ENCODE assay signal across 7 mouse cellular contexts in the genomic region with DNA sequence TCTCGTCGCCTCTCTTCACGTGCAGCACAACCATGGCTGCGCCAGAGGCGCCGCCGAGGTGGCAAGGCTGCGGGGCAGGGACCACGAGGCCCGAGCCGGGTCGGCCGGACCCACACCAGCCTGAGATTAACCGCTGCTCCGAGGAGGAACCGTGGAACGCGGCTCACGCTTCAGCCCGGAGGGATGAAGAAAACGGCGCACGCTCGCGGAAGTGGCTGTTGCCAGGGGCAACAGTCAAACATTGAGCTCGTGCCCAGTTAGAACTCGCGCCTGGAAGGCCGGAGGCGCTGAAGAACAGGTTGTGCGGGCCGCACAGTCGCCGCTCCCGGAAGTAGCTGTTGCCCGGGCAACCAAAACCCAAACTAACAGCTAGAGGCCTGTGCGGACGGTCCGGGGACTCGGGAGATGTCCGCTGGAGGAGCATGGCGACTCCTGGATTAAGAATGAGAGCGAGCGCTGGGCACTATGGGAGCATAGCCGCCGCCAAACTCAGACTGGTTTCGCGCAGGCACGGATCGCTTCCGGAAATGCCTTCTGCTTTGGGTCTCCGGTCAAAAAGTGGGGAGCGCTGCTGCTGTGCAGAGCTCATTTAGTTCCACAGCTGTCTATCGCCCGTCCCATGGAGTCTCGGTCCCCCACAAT. TPM values are rescaled to one million over a fixed set of nuclear protein-coding genes. Genes with fewer than 3 reads are reported as not detected.
DNase-seq lines count a peak whose midpoint lies in the region; ATAC-seq and TF ChIP-seq lines count a peak whose summit lies in the region.

TSS of gene Cfap298 (minus strand) at position 428 of the 642 bp plus-strand sequence.

- H3K36me3 ChIP-seq in embryonic facial prominence, embryonic 10.5 days (replicated peaks): peaks cover 20% of the 10 kb centered on the region
- peaks cover 9% of the 10 kb centered on the region for H3K36me3 ChIP-seq in intestine, postnatal 0 days (ENCODE audit: control insufficient read depth, insufficient read depth)
- H3K36me3 ChIP-seq in midbrain, embryonic 12.5 days: peaks cover 9% of the 10 kb centered on the region
- H3K36me3 ChIP-seq in small intestine, adult 2 months (ENCODE audit: control insufficient read depth, insufficient read depth, low read length): peaks cover 8% of the 10 kb centered on the region

- TF ChIP-seq POLR2A in small intestine, adult 2 months (IDR thresholded peaks at IDR 0.05; ENCODE audit: low read depth, low read length): peak; percentile 56

- H3K9me3 ChIP-seq in embryonic facial prominence, embryonic 10.5 days: no peaks in the 10 kb centered on the region
- H3K9me3 ChIP-seq in intestine, postnatal 0 days (ENCODE audit: control insufficient read depth): no peaks in the 10 kb centered on the region
- no peaks in the 10 kb centered on the region for H3K9me3 ChIP-seq in midbrain, embryonic 12.5 days

- peak within 1 kb of the TSS; percentile 83 for H3K4me2 ChIP-seq in intestine, postnatal 0 days (replicated peaks; ENCODE audit: low read depth)
- peak within 1 kb of the TSS; percentile 87 for H3K4me2 ChIP-seq in midbrain, embryonic 12.5 days (replicated peaks)

- no peaks in the 10 kb centered on the region for H3K27me3 ChIP-seq in embryonic facial prominence, embryonic 10.5 days (replicated peaks; ENCODE audit: low read depth, poor library complexity, severe bottlenecking)
- no peaks in the 10 kb centered on the region for H3K27me3 ChIP-seq in intestine, postnatal 0 days (replicated peaks; ENCODE audit: control insufficient read depth, insufficient read depth, low read length)
- H3K27me3 ChIP-seq in midbrain, embryonic 12.5 days: no peaks in the 10 kb centered on the region
- no peaks in the 10 kb centered on the region for H3K27me3 ChIP-seq in small intestine, adult 2 months (ENCODE audit: control insufficient read depth, insufficient read depth, low read length)

- WGBS in embryonic facial prominence, embryonic 10.5 days: under 1% methylated on average over 56 of the region's 56 CpGs
- under 1% methylated on average over 56 of the region's 56 CpGs for WGBS in intestine, postnatal 0 days
- WGBS in midbrain, embryonic 12.5 days: under 1% methylated on average over 56 of the region's 56 CpGs
- WGBS in small intestine, adult 2 months: under 1% methylated on average over 56 of the region's 56 CpGs

- peak; percentile 97 for ATAC-seq in intestine, postnatal 0 days
- ATAC-seq in midbrain, embryonic 12.5 days (ENCODE audit: low FRiP score, low read depth): peak; percentile 98

- peaks cover 12% of the 10 kb centered on the region for H3K4me1 ChIP-seq in embryonic facial prominence, embryonic 10.5 days
- H3K4me1 ChIP-seq in intestine, postnatal 0 days (replicated peaks; ENCODE audit: control insufficient read depth, insufficient read depth, low read length): no peaks in the 10 kb centered on the region
- peaks cover 10% of the 10 kb centered on the region for H3K4me1 ChIP-seq in midbrain, embryonic 12.5 days
- peaks cover 2% of the 10 kb centered on the region for H3K4me1 ChIP-seq in small intestine, adult 2 months (ENCODE audit: control insufficient read depth, insufficient read depth, insufficient read length, low read length)

- peak within 1 kb of the TSS; percentile 87 for H3K27ac ChIP-seq in embryonic facial prominence, embryonic 10.5 days (replicated peaks)
- H3K27ac ChIP-seq in intestine, postnatal 0 days (ENCODE audit: low read depth, low read length): peak within 1 kb of the TSS; percentile 84
- H3K27ac ChIP-seq in midbrain, embryonic 12.5 days (replicated peaks): peak within 1 kb of the TSS; percentile 84
- H3K27ac ChIP-seq in small intestine, adult 2 months (ENCODE audit: insufficient read depth, low read depth, low read length): peak within 1 kb of the TSS; percentile 30

- H3K9ac ChIP-seq in intestine, postnatal 0 days (ENCODE audit: low read depth, low read length): peak within 1 kb of the TSS; percentile 69
- H3K9ac ChIP-seq in midbrain, embryonic 12.5 days (replicated peaks): peak within 1 kb of the TSS; percentile 70

- no peak; the same call in 1 of the 2 replicates for TF ChIP-seq CTCF in intestine, postnatal 0 days (IDR thresholded peaks at IDR 0.05; ENCODE audit: low read depth)
- TF ChIP-seq CTCF in small intestine, adult 2 months (IDR thresholded peaks at IDR 0.05; ENCODE audit: extremely low read depth, insufficient read length, insufficient replicate concordance, low read depth, low read length): no peak

- DNase-seq in adrenal gland, postnatal 10 days: peak; percentile 94
- DNase-seq in embryonic facial prominence, embryonic 10.5 days (ENCODE audit: low spot score): peak; percentile 98
- peak; percentile 67 for DNase-seq in gonadal fat pad, adult 2 months (ENCODE audit: low read depth)
- peak; percentile 95 for DNase-seq in left cerebral cortex, postnatal 4 days

- intact Hi-C loops in left cerebral cortex, postnatal 4 days (cut with DNase I): loop anchor here (5.0 to 10.0 kb wide), 2 partner anchors 138 to 620 kb away; no protein-coding TSS in a partner anchor

- H3K4me3 ChIP-seq in embryonic facial prominence, embryonic 10.5 days: peak within 1 kb of the TSS; percentile 88
- peak within 1 kb of the TSS; percentile 69 for H3K4me3 ChIP-seq in intestine, postnatal 0 days (ENCODE audit: low read depth, low read length)
- H3K4me3 ChIP-seq in midbrain, embryonic 12.5 days: peak within 1 kb of the TSS; percentile 71
- peak within 1 kb of the TSS; percentile 77 for H3K4me3 ChIP-seq in small intestine, adult 2 months (ENCODE audit: low read depth, low read length)

RNA-seq across cellular contexts. Expression of gene Cfap298, which starts in this region (rescaled TPM):
- total RNA-seq in adrenal gland, postnatal 10 days (2021): 10 to 100 TPM; 30.6 to 31.6 TPM
- 50.1 and 58.2 TPM in 2 replicates for polyA plus RNA-seq in embryonic facial prominence, embryonic 10.5 days (2016; fragmentation: Nextera tagmentation; extraction: Ambion mirVana)
- 9.6 and 12.2 TPM in 2 replicates for polyA plus RNA-seq in gonadal fat pad, adult 2 months (2012; rRNA removed)
- polyA plus RNA-seq in intestine, postnatal 0 days (2015; fragmentation: Nextera tagmentation; extraction: Ambion mirVana): 20.1 and 22.1 TPM in 2 replicates
- total RNA-seq in left cerebral cortex, postnatal 4 days (2021): 10 to 100 TPM; 31.6 to 35.8 TPM
- 43.6 and 50.1 TPM in 2 replicates for polyA plus RNA-seq in midbrain, embryonic 12.5 days (2016; fragmentation: Nextera tagmentation; extraction: Ambion mirVana)
- polyA plus RNA-seq in small intestine, adult 2 months (2012; rRNA removed): 9.6 and 19.2 TPM in 2 replicates

Comparison
In these comparisons a context has a peak if more than half of its experiments do, and no peak if none do; other contexts are left out.
1. Peak in every context shown above with its lines: DNase-seq, ATAC-seq, H3K4me3 ChIP-seq and H3K27ac ChIP-seq.
2. H3K27ac ChIP-seq: peak in every context shown above with its lines; median percentile 87 in embryonic facial prominence, embryonic 10.5 days; 84 in intestine, postnatal 0 days; 84 in midbrain, embryonic 12.5 days; 30 in small intestine, adult 2 months.